8 mouse cellular contexts compared by ENCODE assay signal in the genomic region with DNA sequence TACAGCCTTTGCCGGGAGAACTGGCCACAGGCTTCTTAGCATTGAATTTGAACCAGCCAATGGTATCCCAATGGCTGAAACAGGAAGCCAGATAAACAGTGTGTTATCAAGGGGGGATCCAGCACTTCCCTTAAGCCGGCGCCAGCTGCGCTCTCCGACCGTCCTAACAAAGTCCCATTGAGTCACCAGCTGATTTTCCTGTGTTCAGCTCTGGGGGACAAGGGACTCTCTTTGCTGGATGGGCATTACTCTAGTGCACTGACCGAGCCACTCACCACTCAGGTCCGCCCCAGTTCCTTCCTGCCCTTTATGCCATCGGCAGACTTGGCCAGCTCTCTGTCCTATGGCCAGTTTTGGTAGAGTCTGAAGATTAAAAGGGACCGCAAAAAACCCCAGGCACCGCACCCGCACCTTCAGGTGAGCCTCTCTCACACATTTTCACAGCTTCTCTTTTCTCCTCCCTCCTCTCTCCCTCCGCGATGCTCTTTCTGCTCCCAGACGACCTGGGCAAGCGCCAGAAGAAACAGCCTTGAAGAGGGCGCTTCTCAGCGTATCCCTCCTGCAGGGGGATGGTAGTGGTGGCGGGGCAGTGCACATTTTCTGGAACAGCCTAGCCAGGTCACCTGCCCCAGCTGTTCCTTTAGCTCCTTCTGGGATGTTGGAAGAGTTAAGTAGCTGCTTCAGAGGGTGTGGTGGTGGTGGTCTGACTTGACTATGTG. TPM values are rescaled to one million over a fixed set of nuclear protein-coding genes. Genes with fewer than 3 reads are reported as not detected.
DNase-seq lines count a peak whose midpoint lies in the region; ATAC-seq and TF ChIP-seq lines count a peak whose summit lies in the region.

No protein-coding gene starts in this region.

- peak overlapping the region; percentile 59 for H3K27ac ChIP-seq in intestine, embryonic 16.5 days (ENCODE audit: low read length)
- H3K27ac ChIP-seq in neural tube, embryonic 15.5 days (replicated peaks), result peak overlapping the region; percentile 58

- peak overlapping the region; percentile 71 for H3K4me3 ChIP-seq in intestine, embryonic 16.5 days (ENCODE audit: low read length)
- peak overlapping the region; percentile 67 for H3K4me3 ChIP-seq in lung, adult 2 months (replicated peaks; ENCODE audit: extremely low read depth, low read depth, low read length)
- peak overlapping the region; percentile 72 for H3K4me3 ChIP-seq in neural tube, embryonic 15.5 days (replicated peaks)

- peak; percentile 49 for ATAC-seq in granulocyte monocyte progenitor cell, adult 5-6 weeks (replicated peaks; ENCODE audit: poor library complexity, severe bottlenecking)
- ATAC-seq in intestine, embryonic 16.5 days, result 0 out of 2 replicates have a peak, but pooled peaks have one; percentile 26
- no peak for ATAC-seq in neural tube, embryonic 15.5 days (ENCODE audit: low FRiP score)

- TF ChIP-seq POLR2A in lung, adult 2 months (IDR thresholded peaks at IDR 0.05; ENCODE audit: borderline replicate concordance, extremely low read depth, low read depth, low read length), result peak; percentile 52; the same call in 1 of the 2 replicates

- TF ChIP-seq CTCF in lung, adult 2 months (IDR thresholded peaks at IDR 0.05; ENCODE audit: insufficient read depth, low read length), result no peak

- 1% methylated on average over 19 of the region's 19 CpGs for whole genome bisulfite sequencing in intestine, embryonic 16.5 days
- WGBS in lung, adult 2 months, result 3% methylated on average over 19 of the region's 19 CpGs
- 1% methylated on average over 19 of the region's 19 CpGs for WGBS in neural tube, embryonic 15.5 days

- no peaks in the 10 kb centered on the region for H3K36me3 ChIP-seq in intestine, embryonic 16.5 days (ENCODE audit: control insufficient read depth, insufficient read depth, low read length)
- H3K36me3 ChIP-seq in neural tube, embryonic 15.5 days, result no peaks in the 10 kb centered on the region

- peak overlapping the region; percentile 93 for H3K4me2 ChIP-seq in intestine, embryonic 16.5 days (ENCODE audit: low read depth, low read length)
- H3K4me2 ChIP-seq in neural tube, embryonic 15.5 days, result peak overlapping the region; percentile 99

- H3K9me3 ChIP-seq in intestine, embryonic 16.5 days (ENCODE audit: control insufficient read depth, low read length), result no peaks in the 10 kb centered on the region
- H3K9me3 ChIP-seq in neural tube, embryonic 15.5 days (replicated peaks), result no peaks in the 10 kb centered on the region

- H3K27me3 ChIP-seq in intestine, embryonic 16.5 days (replicated peaks; ENCODE audit: control insufficient read depth, insufficient read depth, low read length), result no peaks in the 10 kb centered on the region
- 0 out of 2 replicates have a peak, but pooled peaks cover 11% of the 10 kb centered on the region for H3K27me3 ChIP-seq in neural tube, embryonic 15.5 days (replicated peaks)

- peak; percentile 69 for DNase-seq in adrenal gland, postnatal 10 days
- no peak for DNase-seq in adrenal gland, adult 8-10 months
- DNase-seq in adrenal gland, postnatal 14 days, result peak; percentile 78
- peak; percentile 44 for DNase-seq in lung, adult 2 months
- DNase-seq in thymus, postnatal 25 days, result no peak

- peak overlapping the region; percentile 58 for H3K9ac ChIP-seq in intestine, embryonic 16.5 days (ENCODE audit: low read depth, low read length)
- peak overlapping the region; percentile 67 for H3K9ac ChIP-seq in neural tube, embryonic 15.5 days (replicated peaks)

- peaks cover 22% of the 10 kb centered on the region for H3K4me1 ChIP-seq in intestine, embryonic 16.5 days (ENCODE audit: control insufficient read depth, insufficient read depth, low read length)
- peaks cover 28% of the 10 kb centered on the region for H3K4me1 ChIP-seq in lung, adult 2 months (ENCODE audit: control insufficient read depth, insufficient read depth, low read length)
- H3K4me1 ChIP-seq in neural tube, embryonic 15.5 days, result peaks cover 21% of the 10 kb centered on the region

RNA-seq across cellular contexts. Expression of gene Csrp1, which starts 32.9 kb away (rescaled TPM):
- 10 to 100 TPM; 94.9 to 97.9 TPM for total RNA-seq in adrenal gland, postnatal 10 days (2021)
- 100 to 1,000 TPM in 1 of 4 experiments, 10 to 100 TPM in 3; 92.3 to 122 (median 99.0) TPM for total RNA-seq in adrenal gland, adult 8-10 months (2022)
- 70.1 and 88.2 TPM in 2 replicates for total RNA-seq in adrenal gland, postnatal 14 days (2021)
- 130 and 138 TPM in 2 replicates for total RNA-seq in granulocyte monocyte progenitor cell, adult 5-6 weeks (2014; fragmentation: Nextera tagmentation)
- 104 and 135 TPM in 2 replicates for total RNA-seq in granulocyte monocyte progenitor cell, adult 5-6 weeks (2017)
- polyA plus RNA-seq in intestine, embryonic 16.5 days (2015; fragmentation: Nextera tagmentation; extraction: Ambion mirVana), result 215 TPM in 2 replicates
- polyA plus RNA-seq in lung, adult 2 months (2012; rRNA removed), result 556 and 717 TPM in 2 replicates
- 18.8 and 48.9 TPM in 2 replicates for polyA plus RNA-seq in neural tube, embryonic 15.5 days (2015; fragmentation: Nextera tagmentation; extraction: Ambion mirVana)

Comparison
In these comparisons a context has a peak if more than half of its experiments do, and no peak if none do; other contexts are left out.
1. DNase-seq: peak in adrenal gland, postnatal 10 days (single experiment), adrenal gland, postnatal 14 days (single experiment) and lung, adult 2 months (single experiment); none in adrenal gland, adult 8-10 months (single experiment) and thymus, postnatal 25 days (single experiment).
2. Peak in every context shown above with its lines, with median percentiles within 50 percentile points of each other: H3K4me3 ChIP-seq.